Mouse (Mus musculus) gonadal fat pad, adult 2 months (tissue): ENCODE data around the gene Tgfbr2. TPM values are rescaled to one million over a fixed set of nuclear protein-coding genes. Genes with fewer than 3 reads are reported as not detected.

Experiments used
- DNase-seq: peaks from one replicate; pipeline ENCODE4 v3.0.0-alpha.2; 2012; ENCODE audit warnings: low read depth
- polyA plus RNA-seq: library from polyadenylated mRNA; depleted of rRNA; stranded (reverse); fragments of >200 nt; gene quantifications from 2 replicates; pipeline ENCODE4 v1.2.3, GENCODE M21; 2012

The Tgfbr2 gene
- polyA plus RNA-seq, 1 experiment: 42.5 TPM

GRCm38 (mm10) chr9:116152878-116153277 is 22.3 kb downstream of the Tgfbr2 start:
- no peak for DNase-seq

DNA sequence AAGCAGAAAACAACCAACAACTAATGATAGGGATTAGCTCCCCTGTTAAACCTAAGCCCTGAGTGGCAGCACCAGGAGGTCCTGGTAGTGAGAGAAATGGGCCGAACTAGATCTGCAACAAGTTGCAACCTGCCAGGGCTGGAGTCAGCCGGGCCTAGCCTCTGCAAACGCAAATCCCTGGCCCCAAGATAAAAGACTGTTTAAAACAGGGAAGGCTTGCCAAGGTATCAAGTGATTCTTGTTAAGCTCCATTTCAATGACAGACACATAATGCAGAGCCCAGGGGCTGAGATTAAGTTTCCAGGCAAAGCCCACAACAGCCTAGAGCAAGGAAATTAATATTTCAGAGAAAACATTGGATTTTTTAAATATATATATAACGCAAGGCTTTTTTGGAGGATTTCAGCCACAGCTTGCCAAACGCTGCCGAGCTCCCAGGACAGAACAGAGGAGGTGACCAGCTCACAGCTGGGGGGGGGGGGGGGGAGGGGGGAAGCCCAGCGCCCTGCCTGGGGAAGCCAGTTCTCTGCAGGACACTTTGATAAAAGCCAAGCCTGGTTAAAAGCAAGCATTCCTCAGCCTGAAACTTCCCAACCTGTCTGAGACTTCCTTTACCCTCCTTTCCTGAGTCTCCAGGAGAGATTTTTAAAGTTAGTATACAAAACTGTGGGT is 24.3 kb downstream of the Tgfbr2 start:
- no peak for DNase-seq

DNA sequence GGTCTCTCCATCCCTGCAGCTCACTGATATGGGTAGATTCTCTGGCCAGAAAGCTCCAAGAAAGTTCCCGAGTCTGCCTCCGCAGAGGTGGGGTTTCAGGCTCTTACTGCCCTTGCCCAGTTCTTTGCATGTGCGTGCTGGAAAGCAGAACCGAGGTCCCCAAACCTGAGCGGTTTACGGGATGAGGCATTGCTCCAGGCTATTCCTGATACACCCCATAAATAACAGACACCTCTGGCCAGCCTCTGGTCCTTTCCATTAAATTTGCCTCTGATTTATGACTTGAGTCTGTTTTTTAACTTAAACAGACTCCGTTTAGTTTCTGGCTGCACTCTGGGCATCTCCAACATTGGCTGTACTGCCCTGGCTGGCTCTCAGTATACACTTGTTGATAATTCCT is 26.4 kb downstream of the Tgfbr2 start:
- DNase-seq: no peak

DNA sequence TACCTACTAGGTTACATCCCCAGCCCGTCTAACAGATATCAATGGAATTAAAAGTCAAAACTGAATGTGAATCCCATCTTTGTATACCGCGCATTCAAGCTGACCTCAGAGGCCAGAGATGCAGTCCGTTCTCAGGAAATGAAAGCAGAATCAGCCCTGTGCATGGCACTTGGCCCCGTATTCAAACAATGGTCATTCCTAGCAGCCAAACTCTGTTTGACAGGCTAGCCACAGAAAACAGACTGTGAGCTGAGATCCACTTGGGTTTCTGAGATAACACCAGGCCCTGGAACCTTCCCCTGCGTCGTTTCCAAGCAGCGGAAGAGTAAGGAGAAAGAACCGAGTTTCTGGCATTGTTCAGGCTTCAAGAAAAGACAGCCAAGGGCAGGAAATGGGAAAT is 28.9 kb downstream of the Tgfbr2 start:
- DNase-seq: no peak

GRCm38 (mm10) chr9:116145231-116145641 is 29.9 kb downstream of the Tgfbr2 start:
- DNase-seq: no peak

DNA sequence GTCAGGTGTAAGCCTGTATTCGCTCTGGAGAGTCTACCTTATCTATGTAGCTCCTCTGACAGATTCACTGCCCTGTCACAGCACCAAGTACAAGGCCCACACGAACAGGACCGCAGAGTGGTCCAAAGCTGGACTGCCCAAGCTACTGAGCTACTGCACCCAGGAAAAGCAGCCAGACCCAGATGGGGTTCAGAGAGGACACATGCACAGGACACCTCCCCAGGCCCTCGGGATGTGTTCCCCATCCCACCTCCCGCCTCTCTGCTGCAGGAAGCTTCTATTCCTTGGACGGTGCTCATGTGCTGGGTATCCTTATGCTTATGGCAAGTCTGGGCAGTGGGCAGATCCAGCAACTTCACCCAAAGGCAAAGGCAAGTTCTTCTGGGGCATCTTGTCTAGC is 34.7 kb downstream of the Tgfbr2 start:
- DNase-seq: no peak

GRCm38 (mm10) chr9:116139549-116139948 is 35.6 kb downstream of the Tgfbr2 start:
- no peak for DNase-seq

DNA sequence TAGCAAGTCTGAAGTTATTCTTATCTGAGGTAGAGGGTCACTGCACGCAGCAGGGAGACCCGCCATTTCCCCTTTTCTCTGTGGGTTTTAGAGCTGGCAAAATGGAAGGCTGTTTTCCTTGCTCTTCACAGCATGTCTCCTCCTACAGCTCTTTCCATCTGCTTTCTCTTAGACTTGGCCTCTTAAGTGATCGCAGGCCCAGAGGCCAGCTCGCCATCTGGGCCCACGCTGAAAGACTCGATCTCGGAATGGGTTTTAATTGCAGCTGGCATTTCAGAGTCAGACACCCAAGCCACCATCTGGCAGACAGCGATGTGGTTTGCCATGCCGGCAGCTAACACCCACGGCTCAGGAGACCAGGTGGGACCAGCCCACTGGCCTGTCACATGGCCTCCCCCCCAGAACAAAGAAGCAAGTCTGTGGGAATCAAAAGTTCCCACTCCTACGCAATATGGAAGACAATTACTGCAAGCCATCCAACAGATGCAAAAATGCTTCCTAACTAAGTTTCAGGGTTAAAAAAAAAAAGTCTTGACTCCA is 36.5 kb downstream of the Tgfbr2 start:
- DNase-seq: no peak

DNA sequence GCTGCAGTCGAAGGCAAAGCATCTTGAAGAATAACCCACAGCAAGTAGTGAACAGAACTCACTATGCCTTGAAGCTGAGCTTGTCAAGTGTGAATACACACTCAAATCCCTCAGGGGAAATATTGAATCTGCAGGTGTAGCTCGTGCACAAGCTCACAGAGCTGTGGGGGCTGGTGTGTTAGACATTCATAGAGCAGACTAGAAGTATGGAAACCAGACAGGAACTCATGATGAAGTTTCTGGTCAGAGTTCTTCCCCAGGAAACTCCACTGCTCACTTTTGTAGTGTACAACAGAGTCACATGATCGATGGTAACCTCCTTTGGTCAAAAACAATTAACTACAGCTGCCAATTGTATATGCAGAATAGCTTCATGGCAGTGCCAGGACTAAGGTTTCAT is 37.5 kb downstream of the Tgfbr2 start:
- DNase-seq: no peak

DNA sequence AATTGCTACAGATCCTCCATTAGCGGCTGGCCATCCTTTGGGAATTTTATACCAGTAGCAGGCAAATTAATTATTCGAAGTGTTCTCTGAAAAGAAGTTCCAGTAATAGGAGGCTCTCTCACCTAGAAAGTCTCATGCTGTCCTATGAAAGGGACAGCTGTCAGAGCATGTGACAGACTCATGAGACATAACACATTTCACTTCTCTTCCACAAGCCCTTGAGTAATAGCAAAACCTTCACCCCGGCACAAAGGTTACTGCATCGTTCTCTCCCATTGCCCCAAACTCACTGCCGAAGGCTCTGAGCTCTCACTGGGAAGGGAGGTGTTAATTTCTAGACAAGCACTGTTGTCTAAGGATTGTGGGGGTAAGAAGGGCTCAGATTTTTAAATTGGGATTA is 38.3 kb downstream of the Tgfbr2 start:
- DNase-seq: no peak

DNA sequence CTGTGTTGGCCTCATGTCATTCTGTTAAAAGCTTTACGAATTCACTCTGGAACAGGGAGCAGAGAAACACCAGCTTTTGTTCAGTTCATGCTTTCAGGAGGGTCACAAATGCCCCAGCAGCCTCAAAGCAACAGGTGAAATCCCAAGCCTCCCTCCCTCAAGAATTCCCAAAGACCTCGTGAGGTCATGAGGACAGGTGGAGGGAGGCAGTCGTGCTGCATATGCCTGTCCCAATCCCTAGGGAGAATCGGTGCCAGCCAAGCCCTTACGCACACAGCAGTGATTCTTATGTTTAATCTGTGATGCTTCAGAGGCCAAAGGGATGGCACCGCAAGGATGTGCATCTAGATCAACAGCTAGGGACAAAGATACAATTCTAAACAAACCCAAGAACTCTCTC is 39.0 kb downstream of the Tgfbr2 start:
- no peak for DNase-seq

- DNase-seq: no peak
Observed at GRCm38 (mm10) chr9:116134488-116134887, 40.7 kb downstream of the Tgfbr2 start.

GRCm38 (mm10) chr9:116133312-116133980 is 41.7 kb downstream of the Tgfbr2 start:
- no peak for DNase-seq

DNA sequence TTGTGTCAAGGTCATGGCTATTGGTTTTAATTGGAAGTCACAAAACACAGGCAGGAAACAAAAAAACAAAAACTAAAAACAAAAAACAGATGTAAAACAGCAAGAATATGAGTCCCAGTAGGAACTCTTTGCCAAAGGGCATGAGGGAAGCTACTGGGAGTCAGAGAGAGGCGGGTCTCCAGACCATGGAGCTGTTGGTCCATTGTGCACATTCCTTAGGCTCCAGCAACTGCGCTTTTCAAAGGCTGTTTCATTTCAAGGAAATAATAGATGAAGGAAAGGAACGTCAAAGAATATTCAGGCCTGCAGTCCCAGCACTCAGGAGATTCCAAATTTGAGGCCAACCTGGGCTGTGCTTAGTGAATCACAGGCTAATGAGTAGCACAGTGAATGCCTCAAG is 46.3 kb downstream of the Tgfbr2 start:
- no peak for DNase-seq

DNA sequence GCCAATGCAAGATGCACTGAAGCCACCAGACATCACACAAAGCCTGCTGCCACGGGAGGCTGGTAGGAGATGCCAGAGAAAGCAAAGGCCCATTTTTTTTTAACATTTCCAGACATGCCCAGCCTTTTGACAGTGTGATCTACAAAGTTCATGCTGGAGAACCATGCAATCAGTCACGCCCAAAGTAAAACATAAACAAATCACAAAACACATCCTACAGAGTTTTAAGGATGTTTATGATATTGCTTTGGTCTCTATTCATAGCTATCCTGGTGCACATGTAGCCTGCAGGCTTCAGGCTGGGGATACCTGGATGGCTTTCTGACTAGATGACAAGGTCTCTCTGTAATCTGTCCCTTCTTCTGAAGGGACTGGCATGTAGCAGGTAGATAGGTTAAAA is 46.8 kb downstream of the Tgfbr2 start:
- DNase-seq: no peak

DNA sequence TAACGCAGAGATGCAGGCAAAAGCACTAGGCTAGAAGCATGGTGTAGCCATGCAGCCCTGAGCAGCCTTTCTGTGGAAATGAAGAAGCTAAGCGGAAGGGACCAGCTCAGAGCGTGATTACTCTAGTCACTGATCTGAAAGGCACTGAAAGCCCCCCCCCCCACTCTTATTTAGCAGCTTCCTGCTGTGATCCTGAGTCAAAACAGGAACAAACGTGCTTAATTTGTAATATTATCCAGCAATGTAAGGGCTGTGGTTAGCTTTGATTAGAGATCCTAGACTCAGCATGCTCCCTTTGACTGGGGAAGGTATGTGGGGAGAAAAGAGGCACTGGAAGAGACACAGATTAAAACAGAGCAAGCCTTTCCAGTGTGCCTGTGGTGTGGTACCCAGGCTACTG is 48.7 kb downstream of the Tgfbr2 start:
- no peak for DNase-seq

- no peak for DNase-seq
Observed at GRCm38 (mm10) chr9:116122969-116123589, 52.1 kb downstream of the Tgfbr2 start.

DNA sequence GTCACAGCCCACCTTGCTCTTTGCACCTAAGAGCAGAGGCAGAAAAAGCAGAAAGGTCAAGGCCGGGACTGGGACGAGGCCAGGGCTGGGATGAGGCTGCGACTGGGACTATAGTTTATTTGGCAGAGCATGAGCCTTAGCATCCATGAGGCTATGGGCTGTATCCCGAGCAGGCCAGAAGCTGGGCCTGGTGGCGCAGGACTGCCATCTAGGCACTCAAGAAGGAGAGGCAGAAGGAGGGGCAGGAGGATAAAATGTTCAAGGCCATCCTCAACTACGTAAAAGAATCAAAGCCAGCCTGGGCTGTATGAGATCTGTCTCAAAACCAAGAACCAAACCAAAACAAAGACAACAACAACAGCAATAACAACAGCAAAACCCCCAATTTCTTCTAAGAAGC is 52.6 kb downstream of the Tgfbr2 start:
- DNase-seq: no peak

DNA sequence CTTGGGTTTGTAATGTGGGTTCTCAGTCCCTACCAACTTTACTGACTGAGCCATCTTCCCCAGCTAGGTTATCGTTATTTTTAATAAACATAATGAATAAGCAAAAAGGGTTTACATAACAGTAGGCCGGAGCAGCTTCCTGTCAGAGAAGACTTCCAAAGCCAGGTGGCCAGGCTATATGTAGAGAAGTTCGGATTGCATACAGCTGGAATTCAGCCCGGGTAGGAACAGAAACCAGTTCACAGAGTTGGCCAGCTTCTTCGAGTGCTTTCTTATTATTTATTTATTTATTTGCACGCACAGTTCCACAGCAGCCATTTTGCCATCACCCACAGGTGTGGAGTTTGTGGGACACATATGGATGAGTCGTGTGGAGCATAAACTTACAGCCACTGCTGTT is 53.7 kb downstream of the Tgfbr2 start:
- DNase-seq: no peak

- no peak for DNase-seq
Observed at GRCm38 (mm10) chr9:116119990-116120389, 55.2 kb downstream of the Tgfbr2 start.

- DNase-seq: no peak
Observed at GRCm38 (mm10) chr9:116118332-116118872, 56.8 kb downstream of the Tgfbr2 start.

DNA sequence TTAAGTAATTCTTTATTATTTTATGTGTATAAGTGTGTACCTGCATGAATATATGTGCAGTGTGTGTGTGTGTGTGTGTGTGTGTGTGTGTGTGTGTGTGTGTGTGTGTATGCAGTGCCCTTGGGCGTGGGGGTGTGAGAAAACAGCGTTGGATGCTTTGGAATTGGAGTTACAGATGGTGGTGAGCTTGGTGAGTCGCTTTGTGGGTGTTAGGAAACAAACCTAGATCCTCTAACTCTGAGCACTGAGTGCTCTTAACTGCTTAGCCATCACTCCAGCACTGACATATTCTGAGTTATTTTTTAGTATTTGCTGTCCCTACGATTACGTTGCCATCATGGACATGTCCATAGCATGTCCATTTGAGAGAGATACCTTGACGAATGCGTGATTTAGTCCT is 59.3 kb downstream of the Tgfbr2 start:
- DNase-seq: no peak

- no peak for DNase-seq
Observed at GRCm38 (mm10) chr9:116114339-116114738, 60.8 kb downstream of the Tgfbr2 start.
